Mouse (Mus musculus) cerebellum, postnatal 36 days (tissue): ENCODE results near the gene Amz2.
A peak's percentile ranks its signal among the peaks of the same experiment; 100 is the strongest.

Source experiments
- DNase-seq, 2 experiments: peaks; one replicate each; pipeline ENCODE4 v3.0.0; 2021 to 2022; ENCODE audit warnings: mixed read lengths in 2 of 2

Amz2 gene

GRCm38 (mm10) chr11:109494890-109495770 is 69.4 kb downstream of the Amz2 start:
- DNase-seq = no peak

DNA sequence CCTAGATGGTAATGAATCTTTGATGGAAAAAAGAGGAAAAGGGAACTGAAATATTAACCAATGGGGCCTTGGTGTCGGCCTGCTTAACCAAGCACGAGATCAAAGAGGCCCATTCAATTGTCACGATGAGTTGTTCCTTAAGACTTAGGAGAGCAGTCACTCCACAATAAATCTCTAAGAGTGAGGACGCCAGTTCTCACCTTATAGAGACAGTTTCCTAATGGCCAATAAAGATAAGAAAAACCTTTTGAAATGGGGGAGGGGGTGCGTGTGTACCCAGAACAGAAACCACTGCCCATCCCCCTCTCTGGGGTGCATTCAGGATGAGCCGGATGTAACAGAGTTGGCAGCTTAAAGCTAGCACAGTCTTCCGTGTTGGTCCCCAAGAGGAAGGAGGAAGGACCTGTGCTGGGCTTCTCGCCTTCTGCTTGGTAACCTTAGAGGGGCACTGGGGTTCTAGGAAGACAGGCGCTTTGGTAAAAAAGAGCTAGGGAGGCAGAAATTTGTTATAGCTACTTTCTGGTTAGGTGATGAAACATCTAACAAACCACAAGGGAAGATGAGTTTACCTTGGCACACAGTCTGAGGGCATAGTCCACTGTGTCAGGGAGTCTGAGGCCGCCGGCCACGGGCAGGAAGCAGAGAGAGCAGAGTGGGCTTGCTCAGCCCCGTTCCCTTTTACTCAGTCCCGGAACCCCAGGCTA is 70.2 kb downstream of the Amz2 start:
- no peak for DNase-seq

GRCm38 (mm10) chr11:109496475-109496993 is 70.8 kb downstream of the Amz2 start:
- DNase-seq = no peak

DNA sequence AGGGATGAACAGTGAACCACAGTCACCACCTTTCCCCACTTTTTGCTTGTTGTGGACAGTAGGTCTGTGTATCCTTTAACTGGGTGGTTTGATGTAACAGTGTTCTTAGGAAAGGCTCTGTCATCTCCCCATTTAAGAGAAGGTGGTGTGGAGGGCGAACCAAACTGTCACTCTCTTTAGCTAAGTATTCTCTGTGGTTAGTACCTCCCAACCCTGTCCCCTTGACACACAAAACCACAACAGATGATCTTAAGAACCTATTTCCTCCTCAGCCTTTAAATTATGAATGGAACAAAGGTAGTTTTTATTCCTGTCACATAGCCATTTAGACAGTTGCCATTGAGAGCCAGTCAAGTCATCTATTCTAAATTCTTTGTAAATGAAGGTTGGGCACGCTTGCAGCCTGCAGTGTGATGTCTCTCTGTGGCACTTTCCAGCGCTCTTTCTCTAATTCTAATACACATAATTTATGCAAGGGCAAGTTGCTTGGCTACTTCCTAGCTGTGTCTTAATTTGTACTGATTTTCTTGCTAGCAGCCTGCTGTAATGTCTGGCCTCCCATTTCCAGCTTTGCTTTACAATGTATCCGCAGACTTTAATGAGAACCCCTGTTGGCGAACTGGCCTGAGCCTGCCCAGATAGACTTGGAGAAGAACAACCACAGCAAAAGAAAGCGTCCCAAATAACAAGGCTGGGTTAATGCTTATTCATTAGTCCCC is 71.4 kb downstream of the Amz2 start:
- DNase-seq = no peak

DNA sequence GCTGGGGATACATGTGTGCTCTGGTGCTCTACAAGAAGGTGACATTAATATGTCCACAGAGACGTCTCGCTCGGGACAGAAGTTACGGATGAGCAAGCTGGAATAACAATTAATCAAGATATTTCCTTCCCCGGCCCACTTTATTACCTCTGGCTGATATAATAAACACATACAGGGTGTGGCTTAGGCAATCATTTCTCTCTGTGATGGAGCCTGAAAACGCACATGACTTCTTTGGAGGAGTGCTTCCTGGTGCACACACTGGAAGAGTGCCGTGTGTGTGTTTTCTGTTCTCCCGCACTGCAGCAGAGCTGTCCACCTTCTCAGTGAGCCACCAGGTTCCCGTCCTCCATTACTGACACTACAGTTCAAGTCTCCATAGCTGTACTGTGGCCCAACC is 72.2 kb downstream of the Amz2 start:
- no peak for DNase-seq

DNA sequence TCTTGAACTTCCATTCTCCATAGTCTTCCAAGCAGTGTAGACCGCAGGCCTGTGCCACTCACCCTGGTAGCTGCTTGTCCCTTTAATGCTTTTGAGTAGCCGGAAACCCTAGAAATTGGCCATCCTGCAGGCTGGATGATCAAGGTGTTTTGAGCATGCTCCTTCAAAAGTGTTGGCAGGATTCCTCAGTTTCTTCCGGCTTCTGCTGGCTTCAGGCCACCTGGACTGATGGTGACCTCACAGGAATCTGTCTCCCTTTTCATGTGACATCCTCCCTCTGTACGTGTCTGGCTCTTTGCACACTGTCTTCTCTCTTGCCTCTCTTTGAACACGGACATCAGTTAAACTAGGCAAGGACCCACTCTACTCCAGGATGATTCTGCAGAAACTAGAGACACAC is 74.5 kb downstream of the Amz2 start:
- peak; percentile 78 to 80 for DNase-seq
